Mouse (Mus musculus) CH12F3 (cell line): ENCODE results near the gene Olfr294.

Experiments
- in situ Hi-C: fragments of 300-500 bp; cut with MboI; formaldehyde crosslinking; loops from 2 replicates; pipeline ENCODE4 v1.14.3; 2020; ENCODE audit warnings: low sequenced_read_pairs

Olfr294 gene

GRCm38 (mm10) chr7:86616543-86616942, at the start of gene Olfr294:
Gene Olfr294 (minus strand): TSS chr7:86616643.
- in situ Hi-C loops, result no loop called here

- in situ Hi-C loops, result no loop called here
These were observed 32.3 kb upstream of the Olfr294 start, which contains the start of gene Olfr293 for GRCm38 (mm10) chr7:86648761-86649160. Gene Olfr293 (plus strand): TSS chr7:86649061.

GRCm38 (mm10) chr7:86583562-86583961, 32.9 kb downstream of the Olfr294 start, which contains the start of gene Olfr295:
Gene Olfr295 (plus strand): TSS chr7:86583862.
- in situ Hi-C loops, result no loop called here
